In the genomic region with DNA sequence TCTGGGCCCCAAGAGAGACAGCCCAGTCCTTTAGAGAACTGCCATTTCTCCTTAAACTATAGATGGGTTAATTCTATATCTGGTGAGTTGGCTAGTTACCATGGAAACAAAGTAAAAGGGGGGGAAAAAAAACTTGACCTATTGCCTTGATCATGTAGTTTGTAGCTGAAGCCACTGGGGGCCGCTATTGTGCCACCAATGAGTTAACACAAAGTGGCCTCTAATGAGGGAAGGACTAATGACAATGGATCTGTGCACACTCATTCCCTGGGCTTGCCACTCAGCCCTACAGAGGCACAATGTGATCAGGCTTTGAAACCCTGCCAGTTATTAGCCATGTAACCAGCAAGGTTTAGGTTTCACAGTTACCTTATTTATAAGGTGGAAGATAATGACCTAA, we compare ENCODE assay signal across 8 mouse cellular contexts. TPM values are rescaled to one million over a fixed set of nuclear protein-coding genes. Genes with fewer than 3 reads are reported as not detected.
DNase-seq lines count a peak whose midpoint lies in the region; ATAC-seq and TF ChIP-seq lines count a peak whose summit lies in the region.

No protein-coding gene starts in this region.

- H3K4me1 ChIP-seq in embryonic facial prominence, embryonic 10.5 days, result peaks cover 47% of the 10 kb centered on the region
- peaks cover 10% of the 10 kb centered on the region; the same call in 1 of the 2 replicates for H3K4me1 ChIP-seq in hindbrain, postnatal 0 days (ENCODE audit: insufficient read depth, low read length)
- H3K4me1 ChIP-seq in lung, postnatal 0 days (ENCODE audit: insufficient read depth, low read depth, low read length), result peaks cover 10% of the 10 kb centered on the region; the same call in 1 of the 2 replicates

- peaks cover 7% of the 10 kb centered on the region for H3K36me3 ChIP-seq in embryonic facial prominence, embryonic 10.5 days (replicated peaks)
- H3K36me3 ChIP-seq in hindbrain, postnatal 0 days (ENCODE audit: insufficient read depth, low read length), result 0 out of 2 replicates have a peak, but pooled peaks cover 2% of the 10 kb centered on the region
- H3K36me3 ChIP-seq in lung, postnatal 0 days (ENCODE audit: insufficient read depth, low read length), result no peaks in the 10 kb centered on the region

- H3K27ac ChIP-seq in embryonic facial prominence, embryonic 10.5 days (replicated peaks), result peak overlapping the region; percentile 40
- H3K27ac ChIP-seq in hindbrain, postnatal 0 days, result peak overlapping the region; percentile 23; the same call in 1 of the 2 replicates
- no peak overlapping the region for H3K27ac ChIP-seq in lung, postnatal 0 days (ENCODE audit: low read length)

- H3K4me3 ChIP-seq in embryonic facial prominence, embryonic 10.5 days, result no peak overlapping the region
- no peak overlapping the region for H3K4me3 ChIP-seq in hindbrain, postnatal 0 days (ENCODE audit: low read length)
- no peak overlapping the region for H3K4me3 ChIP-seq in lung, postnatal 0 days (ENCODE audit: low read depth, low read length)

- TF ChIP-seq CTCF in hindbrain, postnatal 0 days (IDR thresholded peaks at IDR 0.05; ENCODE audit: low read depth), result peak; percentile 93
- TF ChIP-seq CTCF in lung, postnatal 0 days (IDR thresholded peaks at IDR 0.05), result peak; percentile 91

- no peak for TF ChIP-seq EP300 in lung, postnatal 0 days (IDR thresholded peaks at IDR 0.05)

- H3K9ac ChIP-seq in hindbrain, postnatal 0 days (replicated peaks; ENCODE audit: low read length), result no peak overlapping the region
- no peak overlapping the region for H3K9ac ChIP-seq in lung, postnatal 0 days (replicated peaks; ENCODE audit: low read depth)

- 0% methylated on average over 1 of the region's 1 CpGs for WGBS in embryonic facial prominence, embryonic 10.5 days
- 0% methylated on average over 1 of the region's 1 CpGs for WGBS in hindbrain, postnatal 0 days
- WGBS in lung, postnatal 0 days, result 3% methylated on average over 1 of the region's 1 CpGs

- ATAC-seq in hindbrain, postnatal 0 days, result peak; percentile 52; the same call in 1 of the 2 replicates
- ATAC-seq in lung, postnatal 0 days, result no peak

- no peak overlapping the region for H3K4me2 ChIP-seq in hindbrain, postnatal 0 days (ENCODE audit: low read depth, low read length)
- no peak overlapping the region for H3K4me2 ChIP-seq in lung, postnatal 0 days (replicated peaks; ENCODE audit: low read depth, low read length)

- H3K9me3 ChIP-seq in embryonic facial prominence, embryonic 10.5 days, result no peaks in the 10 kb centered on the region
- no peaks in the 10 kb centered on the region for H3K9me3 ChIP-seq in hindbrain, postnatal 0 days (ENCODE audit: low read length)
- H3K9me3 ChIP-seq in lung, postnatal 0 days (ENCODE audit: low read length), result no peaks in the 10 kb centered on the region

- peak; percentile 72 for DNase-seq in adrenal gland, adult 2 months
- no peak for DNase-seq in adrenal gland, postnatal 4 days (ENCODE audit: low spot score in 2 of 2)
- DNase-seq in urinary bladder, postnatal 25 days (ENCODE audit: low spot score), result peak; percentile 56
- DNase-seq in urinary bladder, postnatal 4 days (ENCODE audit: low spot score in 2 of 2), result no peak
- peak; percentile 80 for DNase-seq in embryonic facial prominence, embryonic 10.5 days (ENCODE audit: low spot score)
- DNase-seq in hindbrain, postnatal 0 days (ENCODE audit: low spot score), result peak; percentile 90
- peak; percentile 78 for DNase-seq in lung, postnatal 0 days (ENCODE audit: low spot score)
- peak; percentile 77 for DNase-seq in retina, postnatal 7 days (ENCODE audit: low read depth, low spot score)

- H3K27me3 ChIP-seq in embryonic facial prominence, embryonic 10.5 days (replicated peaks; ENCODE audit: low read depth, poor library complexity, severe bottlenecking), result no peaks in the 10 kb centered on the region
- no peaks in the 10 kb centered on the region for H3K27me3 ChIP-seq in hindbrain, postnatal 0 days (ENCODE audit: insufficient read depth, low read length)
- H3K27me3 ChIP-seq in lung, postnatal 0 days (replicated peaks; ENCODE audit: insufficient read depth, low read length), result no peaks in the 10 kb centered on the region

RNA-seq across cellular contexts. Expression of gene Rce1, which starts 3.4 kb away (rescaled TPM):
- 10 to 100 TPM; 34.8 to 44.2 TPM for total RNA-seq in adrenal gland, adult 2 months (2021)
- 125 and 141 TPM in 2 replicates for polyA plus RNA-seq in adrenal gland, adult 2 months (2012; rRNA removed)
- total RNA-seq in adrenal gland, postnatal 4 days (2021), result 10 to 100 TPM; 35.7 to 39.5 TPM
- 75.5 and 82.9 TPM in 2 replicates for polyA plus RNA-seq in embryonic facial prominence, embryonic 10.5 days (2016; fragmentation: Nextera tagmentation; extraction: Ambion mirVana)
- total RNA-seq in hindbrain, postnatal 0 days (2014; rRNA removed), result 59.6 and 77.1 TPM in 2 replicates
- 47.6 and 48.9 TPM in 2 replicates for polyA plus RNA-seq in hindbrain, postnatal 0 days (2015; fragmentation: Nextera tagmentation; extraction: Ambion mirVana)
- 52.5 and 54.9 TPM in 2 replicates for polyA plus RNA-seq in lung, postnatal 0 days (2015; fragmentation: Nextera tagmentation; extraction: Ambion mirVana)

RNA-seq across cellular contexts. Expression of gene Lrfn4, which starts 13.4 kb away (rescaled TPM):
- total RNA-seq in adrenal gland, adult 2 months (2021), result 1 to 10 TPM; 3.3 to 6.7 TPM
- polyA plus RNA-seq in adrenal gland, adult 2 months (2012; rRNA removed), result 17.1 and 22.1 TPM in 2 replicates
- 10 to 100 TPM; 15.8 to 20.0 TPM for total RNA-seq in adrenal gland, postnatal 4 days (2021)
- polyA plus RNA-seq in embryonic facial prominence, embryonic 10.5 days (2016; fragmentation: Nextera tagmentation; extraction: Ambion mirVana), result 6.8 TPM in 2 replicates
- 172 and 178 TPM in 2 replicates for total RNA-seq in hindbrain, postnatal 0 days (2014; rRNA removed)
- polyA plus RNA-seq in hindbrain, postnatal 0 days (2015; fragmentation: Nextera tagmentation; extraction: Ambion mirVana), result 14.1 and 15.6 TPM in 2 replicates
- 3.2 and 3.4 TPM in 2 replicates for polyA plus RNA-seq in lung, postnatal 0 days (2015; fragmentation: Nextera tagmentation; extraction: Ambion mirVana)

Comparison
In these comparisons a context has a peak if more than half of its experiments do, and no peak if none do; other contexts are left out.
1. DNase-seq: peak in adrenal gland, adult 2 months (single experiment), urinary bladder, postnatal 25 days (single experiment), embryonic facial prominence, embryonic 10.5 days (single experiment), hindbrain, postnatal 0 days (single experiment), lung, postnatal 0 days (single experiment) and retina, postnatal 7 days (single experiment); none in adrenal gland, postnatal 4 days (0 of 2) and urinary bladder, postnatal 4 days (0 of 2).